25 mouse cellular contexts compared by ENCODE assay signal in the genomic region with DNA sequence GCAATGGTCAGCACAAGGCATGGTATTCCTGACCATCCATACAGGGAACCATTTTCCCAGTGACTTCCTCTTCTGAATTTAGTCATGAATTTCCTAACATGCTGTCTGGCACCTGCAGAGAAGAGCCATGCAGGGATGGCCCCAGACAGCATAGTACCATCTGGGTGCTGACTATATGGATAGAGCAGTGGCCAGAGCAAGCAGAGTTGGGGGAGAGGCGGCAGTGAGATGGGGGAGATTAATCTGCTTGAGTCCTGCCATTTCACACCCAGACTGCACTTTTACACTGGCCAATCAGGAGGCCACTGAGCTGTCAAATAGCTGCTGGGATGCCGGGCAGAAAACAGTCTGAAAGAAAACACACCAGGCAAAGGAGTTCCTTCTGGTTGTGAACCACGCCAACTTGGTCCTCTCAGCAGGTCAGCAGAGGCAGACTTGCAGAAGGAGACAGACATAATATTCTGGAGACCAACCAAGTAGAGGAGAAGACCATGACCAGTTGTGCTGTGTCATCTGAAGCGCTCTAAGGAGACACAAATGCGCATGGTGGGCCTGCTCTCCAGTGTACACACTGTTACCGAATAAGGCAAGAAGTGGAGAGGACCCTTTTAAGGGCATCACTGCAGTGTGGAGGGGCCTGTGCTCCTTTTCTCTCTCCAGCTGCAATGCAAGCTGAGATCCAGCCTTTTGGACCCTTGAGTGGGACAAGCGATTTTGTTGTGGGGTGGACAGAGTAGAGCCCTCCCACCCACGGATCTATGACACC.
DNase-seq lines count a peak whose midpoint lies in the region; ATAC-seq and TF ChIP-seq lines count a peak whose summit lies in the region.
"Had no signal": no experiment of that assay in that cellular context is flagged by ENCODE, and none has a peak within 500 bp of the region (broad histone marks: within the 10 kb centered on the region; RNA-seq: fewer than 3 reads in every experiment).

No protein-coding gene starts in this region.

- no peak for TF ChIP-seq CTCF in kidney, postnatal 0 days (IDR thresholded peaks at IDR 0.05; ENCODE audit: low read depth)
- 0 out of 2 replicates have a peak, but pooled peaks have one; percentile 2 for TF ChIP-seq CTCF in small intestine, adult 2 months (IDR thresholded peaks at IDR 0.05; ENCODE audit: extremely low read depth, insufficient read length, insufficient replicate concordance, low read depth, low read length)

- ATAC-seq in forebrain, embryonic 13.5 days: 0 out of 2 replicates have a peak, but pooled peaks have one; percentile 23
- ATAC-seq in forebrain, embryonic 11.5 days (replicated peaks; ENCODE audit: low FRiP score): no peak
- 0 out of 2 replicates have a peak, but pooled peaks have one; percentile 33 for ATAC-seq in kidney, postnatal 0 days (replicated peaks; ENCODE audit: low FRiP score, low read depth)
- ATAC-seq in kidney, embryonic 14.5 days (ENCODE audit: low FRiP score, low TSS enrichment): no peak
- ATAC-seq in intestine, embryonic 14.5 days (replicated peaks; ENCODE audit: low FRiP score, low TSS enrichment, low read depth): 0 out of 2 replicates have a peak, but pooled peaks have one; percentile 24
- ATAC-seq: activated CD4-positive, CD25-positive, alpha-beta regulatory T cell, adult 4 months had no signal

- no peak overlapping the region for H3K27ac ChIP-seq in forebrain, embryonic 13.5 days
- no peak overlapping the region for H3K27ac ChIP-seq in forebrain, embryonic 11.5 days (ENCODE audit: low read depth, low read length)
- H3K27ac ChIP-seq in kidney, postnatal 0 days: no peak overlapping the region
- no peak overlapping the region for H3K27ac ChIP-seq in kidney, embryonic 14.5 days (ENCODE audit: low read depth, low read length)
- peak overlapping the region; percentile 3; the same call in 1 of the 2 replicates for H3K27ac ChIP-seq in intestine, embryonic 14.5 days (ENCODE audit: low read depth)
- no peak overlapping the region for H3K27ac ChIP-seq in small intestine, adult 2 months (ENCODE audit: insufficient read depth, low read depth, low read length)
- H3K27ac ChIP-seq: embryonic facial prominence, embryonic 15.5 days; heart, adult 2 months; heart, embryonic 15.5 days; hindbrain, embryonic 15.5 days; limb, embryonic 13.5 days; liver, embryonic 13.5 days had no signal

- H3K9me3 ChIP-seq in forebrain, embryonic 13.5 days (replicated peaks): no peaks in the 10 kb centered on the region
- H3K9me3 ChIP-seq in forebrain, embryonic 11.5 days (ENCODE audit: control insufficient read depth, low read length): no peaks in the 10 kb centered on the region
- no peaks in the 10 kb centered on the region for H3K9me3 ChIP-seq in kidney, postnatal 0 days (replicated peaks; ENCODE audit: low read length)
- no peaks in the 10 kb centered on the region for H3K9me3 ChIP-seq in kidney, embryonic 14.5 days (ENCODE audit: control insufficient read depth, low read length)
- no peaks in the 10 kb centered on the region for H3K9me3 ChIP-seq in intestine, embryonic 14.5 days (ENCODE audit: control insufficient read depth, low read length)
- H3K9me3 ChIP-seq: embryonic facial prominence, embryonic 15.5 days; G1E; heart, embryonic 15.5 days; hindbrain, embryonic 15.5 days; limb, embryonic 13.5 days; liver, embryonic 13.5 days had no signal

- no peaks in the 10 kb centered on the region for H3K27me3 ChIP-seq in forebrain, embryonic 13.5 days
- no peaks in the 10 kb centered on the region for H3K27me3 ChIP-seq in forebrain, embryonic 11.5 days (ENCODE audit: control insufficient read depth, insufficient read depth, low read length)
- no peaks in the 10 kb centered on the region for H3K27me3 ChIP-seq in kidney, postnatal 0 days (ENCODE audit: insufficient read depth, low read length)
- no peaks in the 10 kb centered on the region for H3K27me3 ChIP-seq in kidney, embryonic 14.5 days (ENCODE audit: control insufficient read depth, insufficient read depth, low read length)
- H3K27me3 ChIP-seq in intestine, embryonic 14.5 days (replicated peaks; ENCODE audit: control insufficient read depth, insufficient read depth, low read length): no peaks in the 10 kb centered on the region
- H3K27me3 ChIP-seq in small intestine, adult 2 months (ENCODE audit: control insufficient read depth, insufficient read depth, low read length): no peaks in the 10 kb centered on the region
- H3K27me3 ChIP-seq: embryonic facial prominence, embryonic 15.5 days; heart, embryonic 15.5 days; hindbrain, embryonic 15.5 days; limb, embryonic 13.5 days; liver, embryonic 13.5 days had no signal

- no peak for TF ChIP-seq POLR2A in small intestine, adult 2 months (IDR thresholded peaks at IDR 0.05; ENCODE audit: low read depth, low read length)

- H3K4me3 ChIP-seq in forebrain, embryonic 13.5 days: no peak overlapping the region
- no peak overlapping the region for H3K4me3 ChIP-seq in forebrain, embryonic 11.5 days (ENCODE audit: low read depth, low read length)
- H3K4me3 ChIP-seq in kidney, postnatal 0 days (replicated peaks; ENCODE audit: low read depth, low read length): no peak overlapping the region
- H3K4me3 ChIP-seq in kidney, embryonic 14.5 days (ENCODE audit: low read length): no peak overlapping the region
- no peak overlapping the region for H3K4me3 ChIP-seq in intestine, embryonic 14.5 days (ENCODE audit: low read depth, low read length)
- no peak overlapping the region for H3K4me3 ChIP-seq in small intestine, adult 2 months (ENCODE audit: low read depth, low read length)
- H3K4me3 ChIP-seq: embryonic facial prominence, embryonic 15.5 days; heart, adult 2 months; heart, embryonic 15.5 days; hindbrain, embryonic 15.5 days; limb, embryonic 13.5 days; liver, embryonic 13.5 days; myocyte had no signal

- H3K4me1 ChIP-seq in forebrain, embryonic 13.5 days: no peaks in the 10 kb centered on the region
- H3K4me1 ChIP-seq in forebrain, embryonic 11.5 days (replicated peaks; ENCODE audit: control insufficient read depth, insufficient read depth, low read length): no peaks in the 10 kb centered on the region
- no peaks in the 10 kb centered on the region for H3K4me1 ChIP-seq in kidney, postnatal 0 days (replicated peaks; ENCODE audit: insufficient read depth, low read length)
- H3K4me1 ChIP-seq in kidney, embryonic 14.5 days (ENCODE audit: control insufficient read depth, insufficient read depth, low read length): no peaks in the 10 kb centered on the region
- no peaks in the 10 kb centered on the region for H3K4me1 ChIP-seq in intestine, embryonic 14.5 days (replicated peaks; ENCODE audit: control insufficient read depth, insufficient read depth, low read length)
- H3K4me1 ChIP-seq in small intestine, adult 2 months (ENCODE audit: control insufficient read depth, insufficient read depth, insufficient read length, low read length): peaks cover 2% of the 10 kb centered on the region; the same call in 1 of the 2 replicates
- H3K4me1 ChIP-seq: embryonic facial prominence, embryonic 15.5 days; heart, embryonic 15.5 days; hindbrain, embryonic 15.5 days; limb, embryonic 13.5 days; liver, embryonic 13.5 days had no signal

- no peak overlapping the region for H3K9ac ChIP-seq in forebrain, embryonic 13.5 days
- H3K9ac ChIP-seq in forebrain, embryonic 11.5 days (ENCODE audit: low read length): no peak overlapping the region
- H3K9ac ChIP-seq in kidney, postnatal 0 days (ENCODE audit: low read depth, low read length): no peak overlapping the region
- H3K9ac ChIP-seq in kidney, embryonic 14.5 days (ENCODE audit: low read depth, low read length): no peak overlapping the region
- no peak overlapping the region for H3K9ac ChIP-seq in intestine, embryonic 14.5 days (ENCODE audit: low read length)
- H3K9ac ChIP-seq: embryonic facial prominence, embryonic 15.5 days; heart, embryonic 15.5 days; hindbrain, embryonic 15.5 days; limb, embryonic 13.5 days; liver, embryonic 13.5 days; lung, embryonic 14.5 days had no signal

- WGBS in forebrain, embryonic 13.5 days: 86% methylated on average over 8 of the region's 8 CpGs
- 84% methylated on average over 8 of the region's 8 CpGs for WGBS in forebrain, embryonic 11.5 days
- WGBS in kidney, postnatal 0 days: 82% methylated on average over 8 of the region's 8 CpGs
- WGBS in kidney, embryonic 14.5 days: 84% methylated on average over 8 of the region's 8 CpGs
- WGBS in intestine, embryonic 14.5 days: 79% methylated on average over 8 of the region's 8 CpGs
- 88% methylated on average over 8 of the region's 8 CpGs for WGBS in small intestine, adult 2 months

- no peak for DNase-seq in forebrain, embryonic 11.5 days (ENCODE audit: low spot score)
- DNase-seq in kidney, postnatal 0 days (ENCODE audit: low spot score): no peak
- DNase-seq in intestine, embryonic 14.5 days (ENCODE audit: low spot score): peak; percentile 50
- no peak for DNase-seq in ovary, postnatal 36 days (ENCODE audit: low spot score)
- DNase-seq in adrenal gland, postnatal 4 days (ENCODE audit: low spot score in 2 of 2): no peak
- DNase-seq: adrenal gland, postnatal 14 days; cerebellum, adult 11 months; gastrocnemius, postnatal 14 days; heart, adult 2 months; kidney, adult 9 months; kidney, postnatal 4 days; liver, embryonic 13.5 days; lung, embryonic 14.5 days; lung, postnatal 36 days; thymus, adult 18-20 months had no signal

- H3K4me2 ChIP-seq in forebrain, embryonic 13.5 days: no peak overlapping the region
- H3K4me2 ChIP-seq in forebrain, embryonic 11.5 days (ENCODE audit: low read depth, low read length, severe bottlenecking): no peak overlapping the region
- H3K4me2 ChIP-seq in kidney, postnatal 0 days (ENCODE audit: low read length): no peak overlapping the region
- H3K4me2 ChIP-seq in kidney, embryonic 14.5 days (replicated peaks; ENCODE audit: low read depth, low read length): no peak overlapping the region
- no peak overlapping the region for H3K4me2 ChIP-seq in intestine, embryonic 14.5 days (ENCODE audit: low read length)
- H3K4me2 ChIP-seq: embryonic facial prominence, embryonic 15.5 days; heart, embryonic 15.5 days; hindbrain, embryonic 15.5 days; limb, embryonic 13.5 days; liver, embryonic 13.5 days; lung, embryonic 14.5 days had no signal

- peaks cover 46% of the 10 kb centered on the region for H3K36me3 ChIP-seq in forebrain, embryonic 13.5 days (ENCODE audit: poor library complexity, severe bottlenecking)
- no peaks in the 10 kb centered on the region; the same call in 1 of the 2 replicates for H3K36me3 ChIP-seq in forebrain, embryonic 11.5 days (ENCODE audit: control insufficient read depth, insufficient read depth, low read length)
- peaks cover 16% of the 10 kb centered on the region for H3K36me3 ChIP-seq in kidney, postnatal 0 days (ENCODE audit: insufficient read depth, low read length)
- peaks cover 38% of the 10 kb centered on the region for H3K36me3 ChIP-seq in kidney, embryonic 14.5 days (ENCODE audit: control insufficient read depth, insufficient read depth, low read length)
- peaks cover 37% of the 10 kb centered on the region for H3K36me3 ChIP-seq in intestine, embryonic 14.5 days (ENCODE audit: control insufficient read depth, insufficient read depth, low read length)
- H3K36me3 ChIP-seq in small intestine, adult 2 months (ENCODE audit: control insufficient read depth, insufficient read depth, low read length): peaks cover 25% of the 10 kb centered on the region
- H3K36me3 ChIP-seq: G1E had no signal

Comparison
In these comparisons a context has a peak if more than half of its experiments do, and no peak if none do; other contexts are left out.
1. ATAC-seq: peak in forebrain, embryonic 13.5 days (single experiment), kidney, postnatal 0 days (single experiment) and intestine, embryonic 14.5 days (single experiment); none in forebrain, embryonic 11.5 days (single experiment) and kidney, embryonic 14.5 days (single experiment).